Mouse (Mus musculus) thymus, adult 2 months (tissue): ENCODE data around the gene Ywhah.

Source experiments
- CTCF ChIP-seq: fragments of 200-500 bp; IDR thresholded peaks from 2 replicates; pipeline ENCODE4 v1.5.1; 2012; ENCODE audit warnings: mild to moderate bottlenecking, control low read depth, low read length, moderate library complexity, borderline replicate concordance; ENCODE audit not compliant: control insufficient read depth, poor library complexity, insufficient read depth; ENCODE audit errors: extremely low read depth
- POLR2A ChIP-seq: fragments of 200-500 bp; IDR thresholded peaks from 2 replicates; pipeline ENCODE4 v1.6.1; 2012; ENCODE audit warnings: mild to moderate bottlenecking, low read length, control low read depth, moderate library complexity; ENCODE audit not compliant: control insufficient read depth, poor library complexity, insufficient read depth; ENCODE audit errors: extremely low read depth

- no peak for TF ChIP-seq POLR2A
- TF ChIP-seq CTCF, result no peak
These were observed 808 bp downstream of the Ywhah start for GRCm38 (mm10) chr5:33019426-33019821.
